Mouse (Mus musculus) heart, embryonic 13.5 days (tissue): ENCODE measurements around the gene Trp53i11. TPM values are rescaled to one million over a fixed set of nuclear protein-coding genes. Genes with fewer than 3 reads are reported as not detected.
A peak's percentile ranks its signal among the peaks of the same experiment; 100 is the strongest.

Source experiments
- ATAC-seq: fragments of 200-750 bp; cut with Nextera tagmentation; 2 replicates; pipeline ENCODE4 v1.8.0; 2017; ENCODE audit warnings: moderate TSS enrichment; ENCODE audit not compliant: insufficient number of reproducible peaks, low FRiP score, low TSS enrichment; ENCODE audit errors: extremely low read depth
- H3K27ac ChIP-seq: fragments of 300-500 bp; sonication (generic); replicated peaks from 2 replicates; pipeline ENCODE4 v1.5.1; 2015; ENCODE audit warnings: moderate library complexity, mild to moderate bottlenecking, inconsistent platforms
- H3K27me3 ChIP-seq: fragments of 300-500 bp; sonication (generic); replicated peaks from 2 replicates; pipeline ENCODE4 v1.6.1; 2015; ENCODE audit warnings: mild to moderate bottlenecking, inconsistent platforms
- H3K36me3 ChIP-seq: fragments of 300-500 bp; sonication (generic); 2 replicates; pipeline ENCODE4 v1.6.1; 2015; ENCODE audit warnings: mild to moderate bottlenecking, inconsistent platforms
- H3K4me1 ChIP-seq: fragments of 300-500 bp; sonication (generic); 2 replicates; pipeline ENCODE4 v1.6.1; 2015; ENCODE audit warnings: inconsistent platforms
- H3K4me2 ChIP-seq: fragments of 300-500 bp; sonication (generic); 2 replicates; pipeline ENCODE4 v1.6.1; 2015; ENCODE audit warnings: inconsistent platforms, mild to moderate bottlenecking, moderate library complexity
- H3K4me3 ChIP-seq: fragments of 300-500 bp; sonication (generic); 2 replicates; pipeline ENCODE4 v1.5.1; 2015; ENCODE audit warnings: moderate library complexity, mild to moderate bottlenecking, inconsistent platforms
- H3K9ac ChIP-seq: fragments of 300-500 bp; sonication (generic); 2 replicates; pipeline ENCODE4 v1.6.1; 2015; ENCODE audit warnings: inconsistent platforms, mild to moderate bottlenecking, moderate library complexity
- H3K9me3 ChIP-seq: fragments of 300-500 bp; sonication (generic); 2 replicates; pipeline ENCODE4 v1.6.1; 2016; ENCODE audit warnings: inconsistent platforms
- WGBS: fragments of 180-500 bp; shearing (Covaris S2); methylation state at CpG from one replicate; pipeline ENCODE4 v1.1.7; 2015; ENCODE audit warnings: mixed read lengths; 5-methylcytosine and 5-hydroxymethylcytosine counted together
- polyA plus RNA-seq: library from polyadenylated mRNA; unstranded; fragments of >200 nt; fragmentation: Nextera tagmentation; extraction: Ambion mirVana; gene quantifications from 2 replicates; pipeline ENCODE4 v1.2.1, GENCODE M21; 2015

Trp53i11 gene
- polyA plus RNA-seq, 1 experiment from 2014 or later = 24.5 TPM

- Histone ChIP-seq H3K9ac (no peak overlapping the region), H3K36me3 (no peaks in the 10 kb centered on the region), H3K27ac (no peak overlapping the region), H3K4me1 (peaks cover 15% of the 10 kb centered on the region), H3K27me3 (peaks cover 75% of the 10 kb centered on the region), H3K4me2 (no peak overlapping the region), H3K4me3 (no peak overlapping the region), H3K9me3 (no peaks in the 10 kb centered on the region)
- no peak for ATAC-seq
- 21% methylated on average over 5 of the region's 5 CpGs for WGBS
These were observed 13.2 kb upstream of the Trp53i11 start for GRCm38 (mm10) chr2:93174159-93174558.

DNA sequence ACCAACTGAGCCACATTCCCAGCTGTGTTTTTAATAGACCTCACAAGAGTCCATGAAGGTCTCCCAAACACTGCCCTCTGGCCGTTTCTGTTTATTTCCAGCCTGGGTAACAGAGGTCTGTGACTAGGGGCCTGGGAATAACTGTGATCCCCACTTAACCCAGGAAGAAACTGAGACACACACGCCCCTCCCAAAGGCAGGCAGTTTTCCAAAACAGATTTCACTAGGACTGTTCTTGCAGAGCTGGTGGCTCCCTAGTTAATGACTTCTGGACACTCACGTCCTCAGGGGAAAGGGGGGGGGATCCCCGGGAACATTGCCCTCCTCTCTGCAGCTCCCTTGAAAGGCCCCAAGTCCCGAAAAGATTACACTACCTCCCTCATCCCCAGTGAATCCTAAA is 12.1 kb upstream of the Trp53i11 start:
- H3K27me3 ChIP-seq = peaks cover 77% of the 10 kb centered on the region
- no peak overlapping the region for H3K27ac ChIP-seq
- ATAC-seq = no peak
- no peak overlapping the region for H3K9ac ChIP-seq
- H3K4me1 ChIP-seq = peaks cover 21% of the 10 kb centered on the region
- H3K36me3 ChIP-seq = no peaks in the 10 kb centered on the region
- H3K9me3 ChIP-seq = no peaks in the 10 kb centered on the region
- 35% methylated on average over 5 of the region's 5 CpGs for WGBS
- H3K4me2 ChIP-seq = no peak overlapping the region
- no peak overlapping the region for H3K4me3 ChIP-seq

GRCm38 (mm10) chr2:93175721-93176120 is 11.6 kb upstream of the Trp53i11 start:
- H3K4me3 ChIP-seq = no peak overlapping the region
- H3K4me2 ChIP-seq = no peak overlapping the region
- H3K36me3 ChIP-seq = no peaks in the 10 kb centered on the region
- WGBS = 66% methylated on average over 2 of the region's 2 CpGs
- ATAC-seq = no peak
- no peaks in the 10 kb centered on the region for H3K9me3 ChIP-seq
- no peak overlapping the region for H3K9ac ChIP-seq
- H3K27ac ChIP-seq = no peak overlapping the region
- peaks cover 77% of the 10 kb centered on the region for H3K27me3 ChIP-seq
- peaks cover 24% of the 10 kb centered on the region for H3K4me1 ChIP-seq

- ATAC-seq = no peak
- Histone ChIP-seq H3K9me3 (no peaks in the 10 kb centered on the region), H3K4me2 (no peak overlapping the region), H3K4me1 (peaks cover 24% of the 10 kb centered on the region), H3K27me3 (peaks cover 76% of the 10 kb centered on the region), H3K27ac (no peak overlapping the region), H3K9ac (no peak overlapping the region), H3K4me3 (no peak overlapping the region), H3K36me3 (no peaks in the 10 kb centered on the region)
- WGBS = 40% methylated on average over 4 of the region's 4 CpGs
These were observed 11.1 kb upstream of the Trp53i11 start for GRCm38 (mm10) chr2:93176193-93176798.

DNA sequence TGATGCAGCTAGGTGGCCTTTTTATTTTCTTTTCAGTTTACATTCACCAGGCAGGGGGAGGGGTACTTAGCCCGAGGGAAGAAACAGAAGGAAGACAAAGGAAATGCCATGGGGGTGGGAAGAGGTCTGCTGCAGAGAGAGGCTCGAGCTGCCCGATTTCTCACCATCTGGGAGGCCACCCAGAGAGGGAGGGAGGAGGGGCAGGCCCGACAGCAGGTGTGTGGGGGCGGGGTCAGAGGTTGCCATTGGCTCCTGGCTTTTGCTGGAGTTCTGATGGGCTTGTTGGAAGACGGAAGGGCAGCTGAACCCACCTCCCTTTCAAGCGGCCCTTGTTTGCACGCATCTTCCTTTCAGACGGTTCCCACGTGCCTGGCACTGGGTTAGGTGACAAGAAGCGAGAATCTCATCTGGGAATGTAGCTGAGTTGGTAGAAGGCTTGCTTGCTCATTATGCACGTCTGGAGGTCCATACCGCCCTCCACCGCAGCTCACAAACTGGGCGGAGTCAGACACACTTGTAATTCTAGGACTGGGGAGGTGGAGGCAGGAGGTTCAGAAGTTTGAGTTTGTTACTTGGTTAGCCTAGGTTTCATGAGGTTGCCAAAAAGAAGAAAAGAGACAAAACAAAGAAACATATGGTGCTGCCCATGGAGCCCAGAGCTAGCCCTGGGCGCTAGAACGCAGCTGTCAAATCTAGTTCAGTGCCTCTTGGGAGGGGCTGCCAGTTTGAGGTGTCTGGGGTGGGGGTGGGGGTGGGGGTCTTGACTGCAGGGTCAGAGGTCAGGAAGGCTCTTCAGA is 10.3 kb upstream of the Trp53i11 start:
- H3K27me3 ChIP-seq = peaks cover 76% of the 10 kb centered on the region
- H3K36me3 ChIP-seq = no peaks in the 10 kb centered on the region
- 0 out of 2 replicates have a peak overlapping the region, but pooled peaks have one; percentile 5 for H3K4me3 ChIP-seq
- WGBS = 8% methylated on average over 17 of the region's 17 CpGs
- H3K9ac ChIP-seq = no peak overlapping the region
- peaks cover 24% of the 10 kb centered on the region for H3K4me1 ChIP-seq
- H3K27ac ChIP-seq = no peak overlapping the region
- no peak for ATAC-seq
- H3K4me2 ChIP-seq = peak overlapping the region; percentile 29
- H3K9me3 ChIP-seq = no peaks in the 10 kb centered on the region

- Histone ChIP-seq H3K4me2 (no peak overlapping the region), H3K9me3 (no peaks in the 10 kb centered on the region), H3K27me3 (peaks cover 77% of the 10 kb centered on the region), H3K4me3 (no peak overlapping the region), H3K36me3 (no peaks in the 10 kb centered on the region), H3K4me1 (peaks cover 24% of the 10 kb centered on the region), H3K27ac (no peak overlapping the region), H3K9ac (no peak overlapping the region)
- 78% methylated on average over 20 of the region's 20 CpGs for whole genome bisulfite sequencing
- no peak for ATAC-seq
These were observed 9.6 kb upstream of the Trp53i11 start for GRCm38 (mm10) chr2:93177668-93178312.

DNA sequence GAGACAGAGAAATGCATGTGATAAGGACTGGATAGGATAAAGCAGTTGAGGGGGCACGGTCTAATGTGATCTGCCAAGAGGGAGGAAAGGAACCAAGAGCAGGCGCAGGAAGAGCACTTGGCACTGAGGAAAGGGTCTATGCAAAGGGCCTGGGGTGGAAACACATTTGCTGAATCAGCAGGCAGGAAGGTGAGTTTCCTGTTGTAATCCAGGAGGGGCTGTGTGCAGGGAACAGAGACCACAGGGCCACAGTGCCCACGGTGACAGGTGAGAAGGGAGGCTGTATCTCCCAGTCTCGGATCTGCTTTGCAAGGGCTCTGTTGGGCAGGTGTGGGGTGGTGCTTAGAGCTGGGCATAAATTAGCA is 9.1 kb upstream of the Trp53i11 start:
- Histone ChIP-seq H3K4me2 (no peak overlapping the region), H3K9ac (no peak overlapping the region), H3K27ac (no peak overlapping the region), H3K9me3 (no peaks in the 10 kb centered on the region), H3K4me3 (no peak overlapping the region), H3K36me3 (no peaks in the 10 kb centered on the region), H3K27me3 (peaks cover 78% of the 10 kb centered on the region), H3K4me1 (peaks cover 24% of the 10 kb centered on the region)
- WGBS = 65% methylated on average over 4 of the region's 4 CpGs
- ATAC-seq = no peak

- no peak overlapping the region for H3K27ac ChIP-seq
- WGBS = 65% methylated on average over 5 of the region's 5 CpGs
- H3K36me3 ChIP-seq = no peaks in the 10 kb centered on the region
- H3K4me3 ChIP-seq = no peak overlapping the region
- no peak for ATAC-seq
- no peak overlapping the region for H3K9ac ChIP-seq
- H3K4me2 ChIP-seq = no peak overlapping the region
- peaks cover 19% of the 10 kb centered on the region for H3K4me1 ChIP-seq
- H3K9me3 ChIP-seq = no peaks in the 10 kb centered on the region
- H3K27me3 ChIP-seq = peaks cover 86% of the 10 kb centered on the region
These were observed 7.7 kb upstream of the Trp53i11 start for GRCm38 (mm10) chr2:93179603-93180002.

DNA sequence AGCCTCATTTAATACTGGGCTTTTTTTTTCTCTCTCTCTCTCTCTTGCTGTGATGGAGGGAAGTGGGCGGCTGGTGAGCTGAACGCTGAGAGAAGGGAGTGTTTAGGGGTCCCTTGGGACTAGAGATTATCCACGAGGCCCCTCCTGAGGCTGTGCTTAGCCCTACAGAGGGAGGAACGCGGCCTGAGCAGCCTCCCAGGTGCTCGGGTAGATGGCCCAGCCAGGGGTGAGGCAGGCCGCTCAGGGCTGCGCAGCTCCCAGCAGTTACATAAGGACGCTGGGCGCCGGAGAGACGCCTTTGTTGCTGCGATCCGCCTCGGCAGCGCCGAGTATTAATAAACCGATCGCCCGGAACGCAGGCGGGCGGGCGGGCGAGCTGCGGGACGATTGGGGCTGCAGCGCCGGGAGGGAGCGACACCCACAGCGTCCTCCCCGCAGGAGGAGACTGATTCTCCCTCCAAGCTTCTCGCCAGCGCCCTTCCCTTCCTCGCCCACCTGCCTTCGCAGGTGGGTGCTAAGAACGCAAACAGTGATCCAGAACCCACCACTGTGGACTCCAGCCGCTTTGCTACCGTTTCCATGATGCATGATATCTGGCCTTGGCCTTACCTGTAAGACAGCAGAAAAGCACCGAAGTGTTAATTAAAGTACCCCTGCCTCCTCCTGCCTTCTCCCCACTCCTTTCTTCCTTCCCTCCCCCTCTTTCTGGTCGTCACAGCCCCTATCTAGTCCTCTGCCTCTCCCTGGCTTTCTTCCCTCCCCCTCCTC is 7.1 kb upstream of the Trp53i11 start:
- Histone ChIP-seq H3K4me2 (peak overlapping the region; percentile 72), H3K36me3 (no peaks in the 10 kb centered on the region), H3K4me1 (peaks cover 19% of the 10 kb centered on the region), H3K9me3 (no peaks in the 10 kb centered on the region), H3K9ac (peak overlapping the region; percentile 74), H3K4me3 (peak overlapping the region; percentile 46), H3K27ac (no peak overlapping the region), H3K27me3 (peaks cover 92% of the 10 kb centered on the region)
- ATAC-seq = no peak
- WGBS = 3% methylated on average over 41 of the region's 41 CpGs

- H3K4me2 ChIP-seq = no peak overlapping the region
- peaks cover 9% of the 10 kb centered on the region for H3K4me1 ChIP-seq
- peaks cover 92% of the 10 kb centered on the region for H3K27me3 ChIP-seq
- H3K4me3 ChIP-seq = no peak overlapping the region
- H3K9ac ChIP-seq = no peak overlapping the region
- no peak overlapping the region for H3K27ac ChIP-seq
- H3K36me3 ChIP-seq = no peaks in the 10 kb centered on the region
- H3K9me3 ChIP-seq = no peaks in the 10 kb centered on the region
- ATAC-seq = no peak
- WGBS = 74% methylated on average over 11 of the region's 11 CpGs
These were observed 4.5 kb upstream of the Trp53i11 start for GRCm38 (mm10) chr2:93182859-93183258.
